9 mouse cellular contexts compared by ENCODE assay signal in genomic region chr8:94992534-94992933, GRCm38 (mm10). TPM values are rescaled to one million over a fixed set of nuclear protein-coding genes. Genes with fewer than 3 reads are reported as not detected.
DNase-seq lines count a peak whose midpoint lies in the region; ATAC-seq lines count a peak whose summit lies in the region.
"Had no signal": no experiment of that assay in that cellular context is flagged by ENCODE, and none has a peak within 500 bp of the region (broad histone marks: within the 10 kb centered on the region; RNA-seq: fewer than 3 reads in every experiment).

No protein-coding gene starts in this region.

- H3K9me3 ChIP-seq in forebrain, embryonic 14.5 days (replicated peaks; ENCODE audit: control insufficient read depth, low read length): no peaks in the 10 kb centered on the region
- no peaks in the 10 kb centered on the region for H3K9me3 ChIP-seq in hindbrain, embryonic 12.5 days (replicated peaks)
- H3K9me3 ChIP-seq in midbrain, embryonic 12.5 days: no peaks in the 10 kb centered on the region

- H3K27me3 ChIP-seq in forebrain, embryonic 14.5 days (replicated peaks; ENCODE audit: control insufficient read depth, insufficient read depth, low read length): no peaks in the 10 kb centered on the region
- no peaks in the 10 kb centered on the region for H3K27me3 ChIP-seq in hindbrain, embryonic 12.5 days
- H3K27me3 ChIP-seq in midbrain, embryonic 12.5 days: 0 out of 2 replicates have a peak, but pooled peaks cover 13% of the 10 kb centered on the region
- H3K27me3 ChIP-seq: Patski had no signal

- 14% methylated on average over 5 of the region's 5 CpGs for WGBS in forebrain, embryonic 14.5 days
- 13% methylated on average over 5 of the region's 5 CpGs for WGBS in hindbrain, embryonic 12.5 days
- 33% methylated on average over 5 of the region's 5 CpGs for WGBS in midbrain, embryonic 12.5 days

- peak overlapping the region; percentile 40 for H3K9ac ChIP-seq in forebrain, embryonic 14.5 days (ENCODE audit: low read length)
- peak overlapping the region; percentile 23; the same call in 1 of the 2 replicates for H3K9ac ChIP-seq in hindbrain, embryonic 12.5 days
- H3K9ac ChIP-seq in midbrain, embryonic 12.5 days (replicated peaks): peak overlapping the region; percentile 24; the same call in 1 of the 2 replicates

- H3K4me1 ChIP-seq in forebrain, embryonic 14.5 days (ENCODE audit: control insufficient read depth, insufficient read depth, low read length): peaks cover 49% of the 10 kb centered on the region
- H3K4me1 ChIP-seq in hindbrain, embryonic 12.5 days: peaks cover 54% of the 10 kb centered on the region
- H3K4me1 ChIP-seq in midbrain, embryonic 12.5 days: peaks cover 56% of the 10 kb centered on the region

- ATAC-seq in forebrain, embryonic 14.5 days: no peak
- ATAC-seq in hindbrain, embryonic 12.5 days (ENCODE audit: low FRiP score): no peak
- no peak for ATAC-seq in midbrain, embryonic 12.5 days (ENCODE audit: low FRiP score, low read depth)
- ATAC-seq: Patski had no signal

- H3K4me2 ChIP-seq in forebrain, embryonic 14.5 days (ENCODE audit: low read length): 0 out of 2 replicates have a peak overlapping the region, but pooled peaks have one; percentile 79
- H3K4me2 ChIP-seq in hindbrain, embryonic 12.5 days (replicated peaks): peak overlapping the region; percentile 77; the same call in 1 of the 2 replicates
- H3K4me2 ChIP-seq in midbrain, embryonic 12.5 days (replicated peaks): peak overlapping the region; percentile 22; the same call in 1 of the 2 replicates

- peak; percentile 39 for DNase-seq in urinary bladder, postnatal 14 days (ENCODE audit: low spot score)
- no peak for DNase-seq in urinary bladder, adult 18-20 months (ENCODE audit: low spot score in 2 of 2)
- peak; percentile 66 for DNase-seq in forebrain, embryonic 14.5 days (ENCODE audit: low spot score)
- peak; percentile 45 to 56 for DNase-seq in layer of hippocampus, postnatal 25 days (ENCODE audit: extremely low spot score in 1 of 2, low spot score in 1 of 2)
- DNase-seq in spleen, postnatal 4 days (ENCODE audit: low spot score in 2 of 2): no peak
- DNase-seq in embryo, embryonic 9.5 days (ENCODE audit: extremely low spot score): no peak

- peaks cover 5% of the 10 kb centered on the region; the same call in 1 of the 2 replicates for H3K36me3 ChIP-seq in forebrain, embryonic 14.5 days (ENCODE audit: control insufficient read depth, insufficient read depth, low read length)
- H3K36me3 ChIP-seq in hindbrain, embryonic 12.5 days: no peaks in the 10 kb centered on the region
- 0 out of 2 replicates have a peak, but pooled peaks cover under 1% of the 10 kb centered on the region for H3K36me3 ChIP-seq in midbrain, embryonic 12.5 days

- peak overlapping the region; percentile 97 for H3K27ac ChIP-seq in forebrain, embryonic 14.5 days (ENCODE audit: low read depth, low read length)
- peak overlapping the region; percentile 96 for H3K27ac ChIP-seq in hindbrain, embryonic 12.5 days
- H3K27ac ChIP-seq in midbrain, embryonic 12.5 days (replicated peaks): peak overlapping the region; percentile 99

- no peak overlapping the region for H3K4me3 ChIP-seq in forebrain, embryonic 14.5 days (ENCODE audit: low read depth, low read length)
- H3K4me3 ChIP-seq in hindbrain, embryonic 12.5 days: no peak overlapping the region
- H3K4me3 ChIP-seq in midbrain, embryonic 12.5 days: no peak overlapping the region

RNA-seq across cellular contexts. Expression of gene Adgrg1, which starts 18.0 kb away (rescaled TPM):
- polyA plus RNA-seq in forebrain, embryonic 14.5 days (2014; fragmentation: Nextera tagmentation; extraction: Ambion mirVana): 145 and 157 TPM in 2 replicates
- polyA plus RNA-seq in hindbrain, embryonic 12.5 days (2016; fragmentation: Nextera tagmentation; extraction: Ambion mirVana): 187 and 194 TPM in 2 replicates
- 100 to 1,000 TPM; 101 to 103 TPM for total RNA-seq in layer of hippocampus, postnatal 25 days (2021)
- polyA plus RNA-seq in midbrain, embryonic 12.5 days (2016; fragmentation: Nextera tagmentation; extraction: Ambion mirVana): 193 and 210 TPM in 2 replicates

RNA-seq across cellular contexts. Expression of gene Adgrg3, which starts 25.0 kb away (rescaled TPM):
- polyA plus RNA-seq in forebrain, embryonic 14.5 days (2014; fragmentation: Nextera tagmentation; extraction: Ambion mirVana): 1.2 TPM in 2 replicates
- 1.9 TPM in 2 replicates for polyA plus RNA-seq in hindbrain, embryonic 12.5 days (2016; fragmentation: Nextera tagmentation; extraction: Ambion mirVana)
- under 1 TPM; 0.21 to 0.22 TPM for total RNA-seq in layer of hippocampus, postnatal 25 days (2021)
- 1.7 and 2.7 TPM in 2 replicates for polyA plus RNA-seq in midbrain, embryonic 12.5 days (2016; fragmentation: Nextera tagmentation; extraction: Ambion mirVana)

Comparison
In these comparisons a context has a peak if more than half of its experiments do, and no peak if none do; other contexts are left out.
1. DNase-seq: peak in urinary bladder, postnatal 14 days (single experiment), forebrain, embryonic 14.5 days (single experiment) and layer of hippocampus, postnatal 25 days (2 of 2); none in urinary bladder, adult 18-20 months (0 of 2), spleen, postnatal 4 days (0 of 2) and embryo, embryonic 9.5 days (single experiment).
2. H3K4me2 ChIP-seq: peak in every context shown above with its lines; median percentile 79 in forebrain, embryonic 14.5 days; 77 in hindbrain, embryonic 12.5 days; 22 in midbrain, embryonic 12.5 days.
3. Peak in every context shown above with its lines, with median percentiles within 50 percentile points of each other: H3K27ac ChIP-seq and H3K9ac ChIP-seq.